Mouse (Mus musculus) v-Abl transformed pro-B cells (cell line): ENCODE measurements at regions not wholly inside any gene's neighbourhood (a gene's known extent, or its start where the extent isn't known, plus 50 kb on each side); places are given as distances from the start of the nearest gene placed in this dataset.

Experiments
- in situ Hi-C, 2 experiments: fragments of 400-800 bp; cut with MboI; formaldehyde crosslinking; loops; one replicate each; pipeline ENCODE4 v1.15.1; 2025; ENCODE audit not compliant: unreplicated experiment in 2 of 2

DNA sequence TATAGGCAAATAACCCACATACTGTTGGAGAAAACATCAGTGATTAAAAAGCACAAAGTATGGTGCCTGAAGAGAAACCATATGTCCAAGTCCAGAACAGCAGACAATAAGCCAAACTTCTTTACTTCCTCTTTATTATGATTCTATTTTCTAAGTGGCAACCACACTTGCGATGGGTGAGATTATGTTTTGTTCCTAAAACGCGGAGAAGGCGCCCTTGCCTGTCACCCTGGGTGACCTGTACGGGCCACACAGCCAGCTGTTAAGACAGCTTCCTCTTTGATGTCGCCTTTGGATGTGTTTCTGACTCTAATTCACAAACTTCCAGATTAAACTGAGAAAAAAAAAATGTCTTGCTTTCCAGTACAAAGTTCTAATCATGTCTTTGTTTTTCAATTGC, 83.9 kb upstream of the Sgip1 start:
- in situ Hi-C loops = loop anchor here (5.0 to 25.0 kb wide), 8 partner anchors 82 to 1220 kb away; no protein-coding TSS in a partner anchor

DNA sequence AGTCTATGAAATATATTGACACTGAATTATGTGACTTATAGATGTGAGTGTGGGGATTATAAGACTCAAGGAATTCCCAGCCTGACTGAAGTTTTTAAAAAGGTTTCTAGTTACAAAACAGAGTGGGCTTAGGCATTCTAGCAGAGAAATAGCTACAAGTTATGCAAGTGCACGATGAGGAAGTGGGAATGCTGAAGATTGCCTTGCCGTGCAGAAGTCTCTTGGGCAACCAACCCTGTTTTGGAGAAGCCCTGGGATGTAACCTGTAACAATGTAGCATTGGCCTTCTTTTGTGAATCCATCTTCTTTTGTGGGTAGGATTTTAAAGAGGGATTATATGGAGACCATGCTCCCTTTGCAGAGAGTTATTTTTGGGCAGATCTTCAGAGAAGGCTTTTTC, 82.5 kb upstream of the Sgip1 start:
- in situ Hi-C loops = loop anchor here (5.0 to 25.0 kb wide), 8 partner anchors 84 to 1221 kb away; no protein-coding TSS in a partner anchor

DNA sequence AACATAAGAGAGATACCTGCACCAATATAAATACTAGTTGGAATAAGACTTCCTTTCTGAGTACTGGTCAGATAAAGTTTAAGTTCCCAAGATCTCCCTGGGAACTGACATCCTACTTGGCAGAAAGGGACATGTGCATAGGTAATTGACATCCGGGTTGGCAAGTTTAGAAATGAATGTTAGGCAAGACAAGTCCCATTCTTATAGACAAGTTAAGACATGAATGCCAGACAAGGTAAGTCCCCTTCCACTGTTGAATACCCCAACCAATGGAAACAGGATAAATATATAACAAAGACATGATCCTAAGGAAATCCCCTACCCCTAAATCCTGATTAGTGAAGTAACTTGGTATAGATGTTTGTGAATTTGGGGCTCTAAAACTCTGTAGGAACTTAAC, 77.5 kb upstream of the Sgip1 start:
- in situ Hi-C loops = loop anchor here (10.0 to 25.0 kb wide), 5 partner anchors 51 to 1226 kb away; no protein-coding TSS in a partner anchor

DNA sequence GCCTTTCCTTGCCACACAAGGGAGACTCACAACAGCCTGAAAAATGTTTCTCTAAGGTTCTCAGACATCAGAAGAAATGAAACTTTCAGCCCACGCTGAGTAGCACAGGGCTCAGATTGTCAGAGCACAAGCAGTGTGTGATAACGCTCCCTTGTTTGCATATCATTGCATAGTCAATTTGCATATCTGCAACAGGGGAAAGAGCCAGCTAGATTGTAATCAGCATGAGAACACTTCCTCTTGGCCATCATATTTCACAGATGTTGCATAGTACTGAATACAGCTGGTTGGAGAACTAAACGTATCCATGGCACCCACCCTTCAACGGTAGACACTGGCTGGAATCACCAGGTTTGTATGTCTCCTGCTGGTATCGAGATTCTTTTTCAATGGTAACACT, 58.9 kb upstream of the Sgip1 start:
- in situ Hi-C loops = no loop called here

DNA sequence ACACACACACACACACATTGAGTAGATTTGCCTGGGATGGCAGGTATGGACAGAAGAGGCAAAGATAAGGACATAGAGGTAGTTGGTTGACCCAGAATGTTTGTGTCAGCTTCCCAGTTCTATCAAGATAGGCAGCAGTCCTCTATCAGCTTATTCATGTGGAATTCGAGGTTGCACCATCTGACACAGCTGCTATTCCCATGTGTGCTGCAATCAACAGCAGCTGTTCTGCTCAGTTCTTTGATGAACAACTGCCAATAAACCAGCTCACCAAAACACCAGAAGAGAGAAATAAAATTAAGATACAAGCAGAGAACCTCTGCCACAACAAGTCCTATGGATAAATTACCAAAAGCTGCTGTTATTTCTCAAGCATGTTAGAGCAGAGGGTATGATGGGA, 56.1 kb upstream of the Sgip1 start:
- in situ Hi-C loops = no loop called here

DNA sequence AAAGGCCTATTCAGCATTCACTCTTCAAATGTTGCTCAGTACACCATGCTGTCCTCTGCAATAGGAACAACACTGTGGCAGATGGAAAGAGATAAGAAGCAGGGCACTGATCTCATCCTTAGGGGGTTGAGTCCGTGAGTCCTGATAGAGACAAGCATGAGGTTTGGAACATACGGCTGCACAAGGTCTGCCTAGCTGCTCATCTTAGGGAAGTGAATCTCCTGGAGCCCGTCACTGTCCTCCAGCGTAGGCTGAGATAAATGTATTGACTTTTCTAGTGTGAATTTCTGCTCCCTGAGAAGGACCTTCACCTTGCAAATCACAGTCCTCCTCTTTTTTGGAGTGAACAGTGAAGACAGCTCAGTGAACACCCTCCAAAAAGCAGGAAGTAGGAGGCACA, 52.7 kb upstream of the Sgip1 start:
- in situ Hi-C loops = no loop called here
